Mouse (Mus musculus) forebrain, embryonic 16.5 days (tissue): Measurements from ENCODE around the gene Sec23b. TPM values are rescaled to one million over a fixed set of nuclear protein-coding genes. Genes with fewer than 3 reads are reported as not detected.
A peak's percentile ranks its signal among the peaks of the same experiment; 100 is the strongest.

Source experiments
- ATAC-seq: fragments of 200-750 bp; cut with Nextera tagmentation; 2 replicates; pipeline ENCODE4 v1.8.0; 2017; ENCODE audit warnings: mild to moderate bottlenecking, moderate library complexity
- H3K27ac ChIP-seq: fragments of 300-500 bp; sonication (generic); 2 replicates; pipeline ENCODE4 v1.5.1; 2014; ENCODE audit warnings: low read length, control low read depth
- H3K27me3 ChIP-seq: fragments of 300-500 bp; sonication (generic); replicated peaks from 2 replicates; pipeline ENCODE4 v1.6.1; 2014; ENCODE audit warnings: low read length; ENCODE audit not compliant: control insufficient read depth, insufficient read depth
- H3K36me3 ChIP-seq: fragments of 300-500 bp; sonication (generic); 2 replicates; pipeline ENCODE4 v1.6.1; 2014; ENCODE audit not compliant: control insufficient read depth, insufficient read depth
- H3K4me1 ChIP-seq: fragments of 300-500 bp; sonication (generic); replicated peaks from 2 replicates; pipeline ENCODE4 v1.6.1; 2014; ENCODE audit warnings: low read length; ENCODE audit not compliant: control insufficient read depth, insufficient read depth
- H3K4me2 ChIP-seq: fragments of 300-500 bp; sonication (generic); 2 replicates; pipeline ENCODE4 v1.6.1; 2014; ENCODE audit warnings: mild to moderate bottlenecking, low read length, control low read depth
- H3K4me3 ChIP-seq: fragments of 300-500 bp; sonication (generic); replicated peaks from 2 replicates; pipeline ENCODE4 v1.5.1; 2014; ENCODE audit warnings: mild to moderate bottlenecking, low read length, control low read depth
- H3K9ac ChIP-seq: fragments of 300-500 bp; sonication (generic); replicated peaks from 2 replicates; pipeline ENCODE4 v1.6.1; 2014; ENCODE audit warnings: low read depth, low read length, control low read depth
- H3K9me3 ChIP-seq: fragments of 300-500 bp; sonication (generic); 2 replicates; pipeline ENCODE4 v1.6.1; 2016; ENCODE audit warnings: low read length; ENCODE audit not compliant: control insufficient read depth
- WGBS: fragments of 180-500 bp; shearing (Covaris S2); extraction: QIAGEN DNeasy Blood & Tissue Kit; methylation state at CpG from one replicate; pipeline ENCODE4 v1.1.7; 2014; 5-methylcytosine and 5-hydroxymethylcytosine counted together
- polyA plus RNA-seq: library from polyadenylated mRNA; unstranded; fragments of >200 nt; fragmentation: Nextera tagmentation; extraction: Ambion mirVana; gene quantifications from 2 replicates; pipeline ENCODE4 v1.2.1, GENCODE M21; 2015

The Sec23b gene
- polyA plus RNA-seq, 1 experiment from 2014 or later: 66.5 TPM

- Histone ChIP-seq H3K4me2 (peak within 1 kb of the TSS; percentile 83), H3K9me3 (no peaks in the 10 kb centered on the region), H3K9ac (peak within 1 kb of the TSS; percentile 72), H3K4me3 (peak within 1 kb of the TSS; percentile 80), H3K27me3 (no peaks in the 10 kb centered on the region), H3K36me3 (no peaks in the 10 kb centered on the region), H3K27ac (peak within 1 kb of the TSS; percentile 44; the same call in 1 of the 2 replicates), H3K4me1 (peaks cover 7% of the 10 kb centered on the region)
- 1% methylated on average over 31 of the region's 31 CpGs for WGBS
- peak; percentile 99 for ATAC-seq
These were observed 38.1 kb downstream of the Sec23b start, which contains the start of gene Smim26 for GRCm38 (mm10) chr2:144593951-144594651. TSS of gene Smim26 (plus strand) at chr2:144594054.

GRCm38 (mm10) chr2:144598006-144598405, 42.0 kb downstream of the Sec23b start:
- H3K4me3 ChIP-seq: no peak overlapping the region
- ATAC-seq: no peak
- H3K27ac ChIP-seq: no peak overlapping the region
- peaks cover 7% of the 10 kb centered on the region for H3K4me1 ChIP-seq
- H3K9ac ChIP-seq: no peak overlapping the region
- no peak overlapping the region for H3K4me2 ChIP-seq
- no peaks in the 10 kb centered on the region for H3K27me3 ChIP-seq
- no peaks in the 10 kb centered on the region for H3K9me3 ChIP-seq
- WGBS: 66% methylated on average over 2 of the region's 2 CpGs
- no peaks in the 10 kb centered on the region for H3K36me3 ChIP-seq

GRCm38 (mm10) chr2:144599831-144600687, 44.0 kb downstream of the Sec23b start, which contains the start of gene Dtd1:
TSS of gene Dtd1 (plus strand) at chr2:144599897.
- peak within 1 kb of the TSS; percentile 88 for H3K9ac ChIP-seq
- H3K9me3 ChIP-seq: no peaks in the 10 kb centered on the region
- no peaks in the 10 kb centered on the region; the same call in 1 of the 2 replicates for H3K4me1 ChIP-seq
- no peaks in the 10 kb centered on the region for H3K36me3 ChIP-seq
- no peaks in the 10 kb centered on the region for H3K27me3 ChIP-seq
- peak within 1 kb of the TSS; percentile 69 for H3K4me2 ChIP-seq
- 2% methylated on average over 45 of the region's 50 CpGs for WGBS
- H3K4me3 ChIP-seq: peak within 1 kb of the TSS; percentile 68
- peak; percentile 92 for ATAC-seq
- peak within 1 kb of the TSS; percentile 87 for H3K27ac ChIP-seq

GRCm38 (mm10) chr2:144601576-144601975, 45.5 kb downstream of the Sec23b start:
- no peak overlapping the region for H3K9ac ChIP-seq
- no peaks in the 10 kb centered on the region for H3K9me3 ChIP-seq
- no peak overlapping the region for H3K4me2 ChIP-seq
- no peaks in the 10 kb centered on the region; the same call in 1 of the 2 replicates for H3K36me3 ChIP-seq
- H3K27me3 ChIP-seq: no peaks in the 10 kb centered on the region
- ATAC-seq: no peak
- H3K4me3 ChIP-seq: no peak overlapping the region
- no peak overlapping the region for H3K27ac ChIP-seq
- H3K4me1 ChIP-seq: no peaks in the 10 kb centered on the region; the same call in 1 of the 2 replicates
- WGBS: 94% methylated on average over 1 of the region's 1 CpGs

DNA sequence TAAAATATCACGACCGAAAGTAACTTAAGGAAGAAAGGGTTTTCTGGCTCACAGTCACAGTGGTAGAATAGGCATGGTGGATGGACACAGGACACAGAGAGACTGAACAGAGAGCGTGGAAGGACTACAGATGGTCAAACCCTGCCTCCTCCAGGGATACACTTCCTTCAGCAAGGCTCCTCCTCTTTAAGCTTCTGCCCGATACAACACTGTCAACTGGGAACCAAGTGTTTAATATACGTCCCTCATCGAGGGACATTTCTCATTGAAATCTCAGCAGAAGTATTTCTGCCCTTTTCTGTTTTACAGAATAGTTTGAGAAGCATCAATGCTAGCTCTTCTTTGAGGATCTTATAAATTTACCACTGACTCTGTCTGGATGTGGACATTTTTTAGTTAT, 57.9 kb downstream of the Sec23b start:
- Histone ChIP-seq H3K27me3 (no peaks in the 10 kb centered on the region), H3K4me3 (no peak overlapping the region), H3K4me1 (no peaks in the 10 kb centered on the region), H3K4me2 (no peak overlapping the region), H3K9me3 (0 out of 2 replicates have a peak, but pooled peaks cover 2% of the 10 kb centered on the region), H3K9ac (no peak overlapping the region), H3K27ac (no peak overlapping the region), H3K36me3 (no peaks in the 10 kb centered on the region; the same call in 1 of the 2 replicates)
- no peak for ATAC-seq
- 97% methylated on average over 6 of the region's 6 CpGs for WGBS

DNA sequence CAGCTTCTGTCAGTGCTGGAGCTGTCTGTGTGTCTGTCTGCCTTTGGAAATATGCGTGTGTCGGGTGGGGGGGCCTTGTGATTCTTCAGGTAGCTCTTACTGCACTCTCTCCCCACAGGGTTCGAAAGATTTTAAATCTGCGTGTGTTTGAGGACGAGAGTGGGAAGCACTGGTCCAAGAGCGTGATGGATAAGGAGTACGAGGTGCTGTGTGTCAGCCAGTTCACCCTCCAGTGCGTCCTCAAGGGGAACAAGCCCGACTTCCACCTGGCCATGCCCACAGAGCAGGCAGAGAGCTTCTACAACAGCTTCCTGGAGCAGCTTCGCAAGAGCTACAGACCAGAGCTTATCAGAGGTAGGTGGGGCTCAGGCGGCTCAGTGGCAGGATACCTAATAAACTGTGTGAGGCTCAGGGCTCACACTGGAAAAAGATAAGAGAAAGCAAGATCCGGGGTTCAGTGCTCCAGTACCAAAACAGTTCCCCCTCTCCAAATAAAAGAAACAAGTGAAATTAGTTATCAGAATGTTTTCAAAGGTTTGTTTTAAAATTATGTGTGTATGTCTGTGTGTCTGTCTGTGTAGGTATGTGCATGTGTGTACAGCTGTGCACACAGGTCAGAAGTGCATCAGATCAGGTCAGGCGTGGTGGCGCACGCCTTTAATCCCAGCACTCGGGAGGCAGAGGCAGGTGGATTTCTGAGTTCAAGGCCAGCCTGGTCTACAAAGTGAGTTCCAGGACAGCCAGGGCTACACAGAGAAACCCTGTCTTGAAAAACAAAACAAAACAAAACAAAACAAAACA, 61.2 kb downstream of the Sec23b start:
- no peak overlapping the region for H3K4me2 ChIP-seq
- WGBS: 92% methylated on average over 16 of the region's 16 CpGs

GRCm38 (mm10) chr2:144621491-144621890, 65.5 kb downstream of the Sec23b start:
- 55% methylated on average over 6 of the region's 6 CpGs for WGBS
- no peaks in the 10 kb centered on the region for H3K9me3 ChIP-seq
- no peak overlapping the region for H3K4me3 ChIP-seq
- no peak overlapping the region for H3K4me2 ChIP-seq
- ATAC-seq: no peak
- no peak overlapping the region for H3K27ac ChIP-seq
- H3K36me3 ChIP-seq: peaks cover 2% of the 10 kb centered on the region; the same call in 1 of the 2 replicates
- H3K27me3 ChIP-seq: no peaks in the 10 kb centered on the region
- no peaks in the 10 kb centered on the region for H3K4me1 ChIP-seq
- no peak overlapping the region for H3K9ac ChIP-seq

More for the DNA sequence above, 61.2 kb downstream of the Sec23b start:
- Histone ChIP-seq H3K36me3 (no peaks in the 10 kb centered on the region; the same call in 1 of the 2 replicates), H3K27me3 (no peaks in the 10 kb centered on the region), H3K4me3 (no peak overlapping the region), H3K27ac (no peak overlapping the region), H3K9ac (no peak overlapping the region), H3K4me1 (no peaks in the 10 kb centered on the region), H3K9me3 (no peaks in the 10 kb centered on the region)
- ATAC-seq: no peak

GRCm38 (mm10) chr2:144633551-144633950, 77.5 kb downstream of the Sec23b start:
- no peaks in the 10 kb centered on the region for H3K36me3 ChIP-seq

More at GRCm38 (mm10) chr2:144633551-144633950, 77.5 kb downstream of the Sec23b start:
- Histone ChIP-seq H3K27ac (no peak overlapping the region), H3K4me3 (no peak overlapping the region), H3K9ac (no peak overlapping the region), H3K4me2 (no peak overlapping the region), H3K27me3 (no peaks in the 10 kb centered on the region), H3K9me3 (0 out of 2 replicates have a peak, but pooled peaks cover 2% of the 10 kb centered on the region), H3K4me1 (peaks cover 2% of the 10 kb centered on the region)
- no peak for ATAC-seq
- 93% methylated on average over 2 of the region's 2 CpGs for WGBS
